Mouse (Mus musculus): ENCODE results near the gene H2al1f.
"Not testable (repeated sequence)": the region's sequence is repeated elsewhere in the genome, so short reads cannot be mapped to it uniquely, and the experiment has no call there.

The H2al1f gene

DNA sequence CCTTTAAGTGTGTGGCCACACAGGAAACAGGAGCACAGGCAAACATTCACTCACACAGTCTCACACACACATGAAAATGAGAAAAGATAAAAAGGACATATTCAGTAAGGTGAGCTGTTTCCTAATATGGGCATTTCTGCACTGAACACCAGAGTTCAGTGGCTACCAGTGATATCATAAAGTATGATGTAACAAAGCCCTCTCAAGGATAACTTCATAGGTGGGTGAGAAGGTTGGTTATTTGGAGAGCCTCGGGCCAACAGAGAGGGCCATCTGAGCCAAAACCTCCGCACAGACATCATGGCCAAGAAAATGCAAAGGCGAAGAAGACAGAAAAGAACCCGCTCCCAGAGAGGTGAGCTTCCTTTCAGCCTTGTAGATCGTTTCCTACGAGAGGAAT is at the start of gene H2al1f:
H2al1f (plus strand) TSS at position 301 of the 400 bp plus-strand sequence.
- not testable (repeated sequence) for TF ChIP-seq GATA4 (IDR thresholded peaks at IDR 0.05; ENCODE audit: insufficient replicate concordance, low read length)

DNA sequence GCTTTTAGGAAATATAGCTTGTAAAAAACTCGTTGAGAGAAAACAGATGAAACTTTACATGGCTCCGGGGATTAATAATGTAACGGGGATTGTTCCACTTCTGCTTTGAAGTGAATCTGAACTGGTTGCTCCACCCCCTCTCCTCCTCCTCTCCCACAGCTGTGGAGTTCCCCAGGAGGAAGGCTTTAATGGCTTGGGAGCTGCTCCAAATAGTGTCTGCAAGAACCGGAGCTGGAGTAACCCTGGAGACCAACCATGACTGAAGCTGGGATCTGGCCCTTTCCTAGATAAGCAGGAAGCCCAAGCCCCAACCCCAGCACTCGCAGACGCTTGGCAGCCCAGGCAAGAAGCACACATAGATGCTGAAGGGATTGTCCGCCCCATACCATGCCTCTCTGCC is 47.2 kb upstream of the H2al1f start:
- TF ChIP-seq GATA4 (IDR thresholded peaks at IDR 0.05; ENCODE audit: insufficient replicate concordance, low read length): no peak

DNA sequence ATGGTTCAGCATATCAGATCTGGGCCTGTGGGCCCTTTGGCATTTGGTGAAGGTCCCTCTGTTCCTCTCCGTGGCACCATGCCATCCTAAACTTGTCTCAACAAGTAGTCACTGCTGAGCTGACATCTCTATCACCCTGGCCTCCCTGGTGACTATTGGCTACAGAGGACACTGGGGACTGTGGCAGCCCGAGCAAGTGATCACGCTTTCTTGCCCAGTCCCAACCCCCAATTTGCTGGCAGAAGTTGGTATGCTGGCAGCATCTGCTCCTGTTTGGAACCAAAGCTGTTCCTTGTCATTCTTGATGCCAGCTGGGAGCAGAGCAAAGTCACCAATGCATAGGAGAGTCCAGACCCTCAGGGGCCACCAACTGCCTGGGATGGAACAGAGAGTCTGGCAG is 45.9 kb upstream of the H2al1f start:
- no peak for TF ChIP-seq GATA4 (IDR thresholded peaks at IDR 0.05; ENCODE audit: insufficient replicate concordance, low read length)

DNA sequence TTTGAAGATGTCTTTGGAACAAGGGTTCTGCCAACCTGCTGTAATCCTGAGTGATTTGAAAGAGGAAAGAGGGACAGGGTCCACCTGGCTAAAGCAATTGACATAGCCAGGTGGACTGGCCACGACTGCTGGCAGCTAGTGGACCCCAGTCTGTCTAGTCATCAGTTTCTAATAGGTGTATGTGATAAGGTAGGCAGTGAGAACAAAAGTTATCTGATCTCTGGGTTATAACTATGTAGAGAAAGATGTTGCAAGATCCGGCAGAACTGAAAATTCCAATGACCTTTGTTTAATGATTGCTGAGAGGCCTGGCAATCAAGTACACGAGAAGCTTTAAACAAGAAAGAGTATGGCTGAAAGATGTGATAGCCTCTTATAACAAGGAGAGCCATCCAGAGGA is 41.8 kb upstream of the H2al1f start:
- no peak for TF ChIP-seq GATA4 (IDR thresholded peaks at IDR 0.05; ENCODE audit: insufficient replicate concordance, low read length)

DNA sequence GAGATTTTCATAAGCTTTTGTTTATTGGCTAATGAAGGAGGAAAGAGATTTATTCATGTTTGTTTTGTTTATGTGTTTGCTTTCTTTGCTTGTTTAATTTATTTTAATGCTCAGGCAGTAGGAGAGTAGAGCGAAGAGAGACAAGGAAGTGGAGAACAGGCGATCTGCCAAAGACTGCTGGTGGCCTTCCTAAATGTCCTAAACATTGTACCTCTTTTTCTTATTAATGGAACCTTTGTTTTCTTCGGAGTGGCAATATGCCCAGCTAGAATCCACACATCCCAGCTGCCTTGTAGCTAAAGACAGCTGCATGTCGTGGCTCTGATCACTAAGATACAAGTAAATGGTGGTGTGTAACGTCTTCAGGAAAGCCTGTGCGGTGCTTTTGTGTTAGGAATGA is 37.9 kb upstream of the H2al1f start:
- no peak for TF ChIP-seq GATA4 (IDR thresholded peaks at IDR 0.05; ENCODE audit: insufficient replicate concordance, low read length)

DNA sequence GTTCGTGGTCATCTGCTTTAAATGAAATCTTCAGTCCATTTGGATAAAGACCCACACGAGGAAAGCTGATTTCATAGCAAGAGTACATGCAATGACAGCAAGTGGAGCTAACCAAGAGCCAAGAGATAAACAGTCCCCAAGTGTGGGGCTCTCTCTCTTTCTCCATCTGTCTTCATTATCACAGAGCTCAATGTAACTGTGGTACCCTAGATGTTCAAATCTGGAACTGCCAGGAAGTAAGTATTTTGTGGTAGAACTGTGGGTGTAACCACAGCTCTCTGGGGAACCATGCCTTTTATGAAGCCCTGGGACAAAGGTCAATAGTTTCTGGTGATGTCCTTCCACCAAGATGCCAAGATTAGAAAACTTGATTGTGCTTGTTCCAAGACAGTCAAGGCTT is 34.2 kb upstream of the H2al1f start:
- no peak for TF ChIP-seq GATA4 (IDR thresholded peaks at IDR 0.05; ENCODE audit: insufficient replicate concordance, low read length)

DNA sequence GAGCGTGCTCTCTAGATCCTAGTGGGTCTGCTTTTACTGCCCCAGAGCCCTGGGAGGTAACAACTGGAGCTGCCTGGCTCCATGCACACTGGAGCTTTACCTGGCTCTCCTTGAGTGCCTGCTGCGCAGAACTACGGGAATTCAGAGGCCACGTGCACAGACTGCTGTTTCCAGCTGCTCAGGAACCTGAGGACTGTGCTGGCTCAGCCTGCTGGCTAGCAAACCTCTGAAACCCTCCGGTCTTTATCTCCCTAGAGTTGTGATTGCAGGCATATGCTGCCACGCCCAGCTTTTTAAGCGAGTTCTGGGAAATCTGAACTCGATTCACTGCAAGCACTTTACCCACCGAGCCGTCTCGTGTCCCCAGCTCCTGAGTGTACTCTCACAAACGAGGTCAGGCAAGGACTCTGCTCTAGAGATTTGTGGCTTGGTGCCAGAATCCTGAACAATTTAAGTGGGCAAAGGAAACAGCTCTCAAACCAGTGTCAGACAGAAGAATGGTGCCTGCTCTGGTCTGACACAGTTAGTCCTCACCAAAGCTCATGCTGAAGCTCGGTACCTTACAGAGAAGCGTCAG is 26.6 kb upstream of the H2al1f start:
- TF ChIP-seq GATA4 (IDR thresholded peaks at IDR 0.05; ENCODE audit: insufficient replicate concordance, low read length): no peak

DNA sequence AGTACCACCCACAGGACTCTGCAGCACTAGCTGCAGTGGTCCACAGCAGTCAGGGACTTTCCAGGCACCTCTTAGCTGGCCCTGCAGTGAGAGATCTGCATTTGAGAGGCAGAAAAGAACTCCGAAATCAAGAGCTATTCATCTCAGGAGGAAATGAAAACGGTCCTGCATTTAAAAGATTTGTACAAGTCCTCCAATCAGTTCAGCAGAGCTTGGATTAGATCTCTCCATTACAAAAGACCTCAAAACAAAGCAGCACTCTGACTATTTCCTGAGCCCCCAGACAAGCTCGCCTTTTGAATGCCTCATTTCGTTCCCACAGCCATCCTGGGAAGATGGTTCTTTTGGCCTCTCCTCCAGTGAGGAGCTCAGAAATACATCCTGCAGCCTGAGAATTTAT is 25.7 kb upstream of the H2al1f start:
- TF ChIP-seq GATA4 (IDR thresholded peaks at IDR 0.05; ENCODE audit: insufficient replicate concordance, low read length): no peak

DNA sequence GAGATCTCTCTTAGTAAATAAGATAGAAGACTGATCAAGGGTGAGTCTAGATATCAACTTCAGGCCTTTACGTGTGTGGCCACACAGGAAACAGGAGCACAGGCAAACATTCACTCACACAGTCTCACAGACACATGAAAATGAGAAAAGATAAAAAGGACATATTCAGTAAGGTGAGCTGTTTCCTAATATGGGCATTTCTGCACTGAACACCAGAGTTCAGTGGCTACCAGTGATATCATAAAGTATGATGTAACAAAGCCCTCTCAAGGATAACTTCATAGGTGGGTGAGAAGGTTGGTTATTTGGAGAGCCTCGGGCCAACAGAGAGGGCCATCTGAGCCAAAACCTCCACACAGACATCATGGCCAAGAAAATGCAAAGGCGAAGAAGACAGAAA is 16.0 kb upstream of the H2al1f start, which contains the start of gene H2al1a:
H2al1a (plus strand) TSS at position 301 of the 400 bp plus-strand sequence.
- not testable (repeated sequence) for TF ChIP-seq GATA4 (IDR thresholded peaks at IDR 0.05; ENCODE audit: insufficient replicate concordance, low read length)

DNA sequence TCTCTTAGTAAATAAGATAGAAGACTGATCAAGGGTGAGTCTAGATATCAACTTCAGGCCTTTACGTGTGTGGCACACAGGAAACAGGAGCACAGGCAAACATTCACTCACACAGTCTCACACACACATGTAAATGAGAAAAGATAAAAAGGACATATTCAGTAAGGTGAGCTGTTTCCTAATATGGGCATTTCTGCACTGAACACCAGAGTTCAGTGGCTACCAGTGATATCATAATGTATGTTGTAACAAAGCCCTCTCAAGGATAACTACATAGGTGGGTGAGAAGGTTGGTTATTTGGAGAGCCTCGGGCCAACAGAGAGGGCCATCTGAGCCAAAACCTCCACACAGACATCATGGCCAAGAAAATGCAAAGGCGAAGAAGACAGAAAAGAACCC is 12.8 kb upstream of the H2al1f start, which contains the start of gene H2al1b:
H2al1b (plus strand) TSS at position 301 of the 400 bp plus-strand sequence.
- not testable (repeated sequence) for TF ChIP-seq GATA4 (IDR thresholded peaks at IDR 0.05; ENCODE audit: insufficient replicate concordance, low read length)

DNA sequence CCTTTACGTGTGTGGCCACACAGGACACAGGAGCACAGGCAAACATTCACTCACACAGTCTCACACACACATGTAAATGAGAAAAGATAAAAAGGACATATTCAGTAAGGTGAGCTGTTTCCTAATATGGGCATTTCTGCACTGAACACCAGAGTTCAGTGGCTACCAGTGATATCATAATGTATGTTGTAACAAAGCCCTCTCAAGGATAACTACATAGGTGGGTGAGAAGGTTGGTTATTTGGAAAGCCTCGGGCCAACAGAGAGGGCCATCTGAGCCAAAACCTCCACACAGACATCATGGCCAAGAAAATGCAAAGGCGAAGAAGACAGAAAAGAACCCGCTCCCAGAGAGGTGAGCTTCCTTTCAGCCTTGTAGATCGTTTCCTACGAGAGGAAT is 9.6 kb upstream of the H2al1f start, which contains the start of gene H2al1c:
H2al1c (plus strand) TSS at position 301 of the 400 bp plus-strand sequence.
- TF ChIP-seq GATA4 (IDR thresholded peaks at IDR 0.05; ENCODE audit: insufficient replicate concordance, low read length): not testable (repeated sequence)

DNA sequence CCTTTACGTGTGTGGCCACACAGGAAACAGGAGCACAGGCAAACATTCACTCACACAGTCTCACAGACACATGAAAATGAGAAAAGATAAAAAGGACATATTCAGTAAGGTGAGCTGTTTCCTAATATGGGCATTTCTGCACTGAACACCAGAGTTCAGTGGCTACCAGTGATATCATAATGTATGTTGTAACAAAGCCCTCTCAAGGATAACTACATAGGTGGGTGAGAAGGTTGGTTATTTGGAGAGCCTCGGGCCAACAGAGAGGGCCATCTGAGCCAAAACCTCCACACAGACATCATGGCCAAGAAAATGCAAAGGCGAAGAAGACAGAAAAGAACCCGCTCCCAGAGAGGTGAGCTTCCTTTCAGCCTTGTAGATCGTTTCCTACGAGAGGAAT is 6.4 kb upstream of the H2al1f start, which contains the start of gene H2al1d:
H2al1d (plus strand) TSS at position 301 of the 400 bp plus-strand sequence.
- not testable (repeated sequence) for TF ChIP-seq GATA4 (IDR thresholded peaks at IDR 0.05; ENCODE audit: insufficient replicate concordance, low read length)

DNA sequence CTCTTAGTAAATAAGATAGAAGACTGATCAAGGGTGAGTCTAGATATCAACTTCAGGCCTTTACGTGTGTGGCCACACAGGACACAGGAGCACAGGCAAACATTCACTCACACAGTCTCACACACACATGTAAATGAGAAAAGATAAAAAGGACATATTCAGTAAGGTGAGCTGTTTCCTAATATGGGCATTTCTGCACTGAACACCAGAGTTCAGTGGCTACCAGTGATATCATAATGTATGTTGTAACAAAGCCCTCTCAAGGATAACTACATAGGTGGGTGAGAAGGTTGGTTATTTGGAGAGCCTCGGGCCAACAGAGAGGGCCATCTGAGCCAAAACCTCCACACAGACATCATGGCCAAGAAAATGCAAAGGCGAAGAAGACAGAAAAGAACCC is 3.3 kb upstream of the H2al1f start, which contains the start of gene H2al1e:
H2al1e (plus strand) TSS at position 301 of the 400 bp plus-strand sequence.
- not testable (repeated sequence) for TF ChIP-seq GATA4 (IDR thresholded peaks at IDR 0.05; ENCODE audit: insufficient replicate concordance, low read length)

DNA sequence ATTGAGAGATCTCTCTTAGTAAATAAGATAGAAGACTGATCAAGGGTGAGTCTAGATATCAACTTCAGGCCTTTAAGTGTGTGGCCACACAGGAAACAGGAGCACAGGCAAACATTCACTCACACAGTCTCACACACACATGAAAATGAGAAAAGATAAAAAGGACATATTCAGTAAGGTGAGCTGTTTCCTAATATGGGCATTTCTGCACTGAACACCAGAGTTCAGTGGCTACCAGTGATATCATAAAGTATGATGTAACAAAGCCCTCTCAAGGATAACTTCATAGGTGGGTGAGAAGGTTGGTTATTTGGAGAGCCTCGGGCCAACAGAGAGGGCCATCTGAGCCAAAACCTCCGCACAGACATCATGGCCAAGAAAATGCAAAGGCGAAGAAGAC is 3.0 kb downstream of the H2al1f start, which contains the start of gene H2al1g:
H2al1g (plus strand) TSS at position 301 of the 400 bp plus-strand sequence.
- not testable (repeated sequence) for TF ChIP-seq GATA4 (IDR thresholded peaks at IDR 0.05; ENCODE audit: insufficient replicate concordance, low read length)

DNA sequence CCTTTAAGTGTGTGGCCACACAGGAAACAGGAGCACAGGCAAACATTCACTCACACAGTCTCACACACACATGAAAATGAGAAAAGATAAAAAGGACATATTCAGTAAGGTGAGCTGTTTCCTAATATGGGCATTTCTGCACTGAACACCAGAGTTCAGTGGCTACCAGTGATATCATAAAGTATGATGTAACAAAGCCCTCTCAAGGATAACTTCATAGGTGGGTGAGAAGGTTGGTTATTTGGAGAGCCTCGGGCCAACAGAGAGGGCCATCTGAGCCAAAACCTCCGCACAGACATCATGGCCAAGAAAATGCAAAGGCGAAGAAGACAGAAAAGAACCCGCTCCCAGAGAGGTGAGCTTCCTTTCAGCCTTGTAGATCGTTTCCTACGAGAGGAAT is 6.2 kb downstream of the H2al1f start, which contains the start of gene H2al1h:
H2al1h (plus strand) TSS at position 301 of the 400 bp plus-strand sequence.
- TF ChIP-seq GATA4 (IDR thresholded peaks at IDR 0.05; ENCODE audit: insufficient replicate concordance, low read length): not testable (repeated sequence)

DNA sequence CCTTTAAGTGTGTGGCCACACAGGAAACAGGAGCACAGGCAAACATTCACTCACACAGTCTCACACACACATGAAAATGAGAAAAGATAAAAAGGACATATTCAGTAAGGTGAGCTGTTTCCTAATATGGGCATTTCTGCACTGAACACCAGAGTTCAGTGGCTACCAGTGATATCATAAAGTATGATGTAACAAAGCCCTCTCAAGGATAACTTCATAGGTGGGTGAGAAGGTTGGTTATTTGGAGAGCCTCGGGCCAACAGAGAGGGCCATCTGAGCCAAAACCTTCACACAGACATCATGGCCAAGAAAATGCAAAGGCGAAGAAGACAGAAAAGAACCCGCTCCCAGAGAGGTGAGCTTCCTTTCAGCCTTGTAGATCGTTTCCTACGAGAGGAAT is 9.4 kb downstream of the H2al1f start, which contains the start of gene H2al1i:
H2al1i (plus strand) TSS at position 301 of the 400 bp plus-strand sequence.
- not testable (repeated sequence) for TF ChIP-seq GATA4 (IDR thresholded peaks at IDR 0.05; ENCODE audit: insufficient replicate concordance, low read length)
